Mouse (Mus musculus) stomach, embryonic 16.5 days (tissue): Measurements from ENCODE around the gene Slc37a1. TPM values are rescaled to one million over a fixed set of nuclear protein-coding genes. Genes with fewer than 3 reads are reported as not detected.
"Not testable (repeated sequence)": the region's sequence is repeated elsewhere in the genome, so short reads cannot be mapped to it uniquely, and the experiment has no call there.

Experiments
- ATAC-seq: fragments of 200-750 bp; cut with Nextera tagmentation; 2 replicates; pipeline ENCODE4 v1.8.0; 2017; ENCODE audit warnings: moderate number of reproducible peaks, moderate TSS enrichment; ENCODE audit not compliant: insufficient read depth, low FRiP score
- H3K27ac ChIP-seq: fragments of 300-500 bp; sonication (generic); 2 replicates; pipeline ENCODE4 v1.5.1; 2014; ENCODE audit warnings: low read length
- H3K27me3 ChIP-seq: fragments of 300-500 bp; sonication (generic); 2 replicates; pipeline ENCODE4 v1.6.1; 2014; ENCODE audit warnings: low read length, control low read depth, mixed read lengths; ENCODE audit not compliant: control insufficient read depth, insufficient read depth
- H3K36me3 ChIP-seq: fragments of 300-500 bp; sonication (generic); 2 replicates; pipeline ENCODE4 v1.6.1; 2014; ENCODE audit warnings: low read length; ENCODE audit not compliant: control insufficient read depth, insufficient read depth
- H3K4me1 ChIP-seq: fragments of 300-500 bp; sonication (generic); 2 replicates; pipeline ENCODE4 v1.6.1; 2014; ENCODE audit warnings: low read length, control low read depth, mixed read lengths; ENCODE audit not compliant: control insufficient read depth, insufficient read depth
- H3K4me2 ChIP-seq: fragments of 300-500 bp; sonication (generic); 2 replicates; pipeline ENCODE4 v1.6.1; 2014; ENCODE audit warnings: low read depth, low read length, mixed read lengths
- H3K4me3 ChIP-seq: fragments of 300-500 bp; sonication (generic); replicated peaks from 2 replicates; pipeline ENCODE4 v1.5.1; 2014; ENCODE audit warnings: mild to moderate bottlenecking, low read length
- H3K9ac ChIP-seq: fragments of 300-500 bp; sonication (generic); 2 replicates; pipeline ENCODE4 v1.6.1; 2014; ENCODE audit warnings: low read length
- H3K9me3 ChIP-seq: fragments of 300-500 bp; sonication (generic); replicated peaks from 2 replicates; pipeline ENCODE4 v1.6.1; 2016; ENCODE audit warnings: low read length, control low read depth; ENCODE audit not compliant: control insufficient read depth
- WGBS: fragments of 180-500 bp; shearing (Covaris S2); extraction: QIAGEN DNeasy Blood & Tissue Kit; methylation state at CpG from one replicate; pipeline ENCODE4 v1.1.7; 2014; 5-methylcytosine and 5-hydroxymethylcytosine counted together
- polyA plus RNA-seq: library from polyadenylated mRNA; unstranded; fragments of >200 nt; fragmentation: Nextera tagmentation; extraction: Ambion mirVana; gene quantifications from 2 replicates; pipeline ENCODE4 v1.2.1, GENCODE M21; 2015

The Slc37a1 gene
- polyA plus RNA-seq, 1 experiment from 2014 or later: 16.1 TPM

GRCm38 (mm10) chr17:31265171-31265572 lies 21.4 kb upstream of the Slc37a1 start:
- no peak for ATAC-seq
- no peak overlapping the region for H3K9ac ChIP-seq
- 5% methylated on average over 3 of the region's 3 CpGs for WGBS

GRCm38 (mm10) chr17:31265831-31266230 lies 20.8 kb upstream of the Slc37a1 start:
- H3K4me2 ChIP-seq: no peak overlapping the region
- H3K4me3 ChIP-seq: no peak overlapping the region
- H3K4me1 ChIP-seq: peaks cover 5% of the 10 kb centered on the region; the same call in 1 of the 2 replicates
- H3K27ac ChIP-seq: no peak overlapping the region
- no peaks in the 10 kb centered on the region for H3K36me3 ChIP-seq
- 85% methylated on average over 9 of the region's 9 CpGs for WGBS
- H3K27me3 ChIP-seq: no peaks in the 10 kb centered on the region
- H3K9ac ChIP-seq: no peak overlapping the region
- H3K9me3 ChIP-seq: no peaks in the 10 kb centered on the region
- no peak for ATAC-seq

More at GRCm38 (mm10) chr17:31265171-31265572, 21.4 kb upstream of the Slc37a1 start:
- Histone ChIP-seq H3K27me3 (no peaks in the 10 kb centered on the region), H3K27ac (no peak overlapping the region), H3K4me3 (no peak overlapping the region), H3K36me3 (no peaks in the 10 kb centered on the region), H3K4me1 (peaks cover 5% of the 10 kb centered on the region; the same call in 1 of the 2 replicates), H3K9me3 (no peaks in the 10 kb centered on the region), H3K4me2 (no peak overlapping the region)

GRCm38 (mm10) chr17:31266321-31266950 lies 20.2 kb upstream of the Slc37a1 start:
- WGBS: 71% methylated on average over 7 of the region's 7 CpGs
- H3K4me1 ChIP-seq: peaks cover 5% of the 10 kb centered on the region; the same call in 1 of the 2 replicates
- H3K36me3 ChIP-seq: no peaks in the 10 kb centered on the region
- ATAC-seq: no peak
- H3K27me3 ChIP-seq: no peaks in the 10 kb centered on the region
- H3K4me2 ChIP-seq: no peak overlapping the region
- H3K9ac ChIP-seq: no peak overlapping the region
- no peak overlapping the region for H3K4me3 ChIP-seq
- H3K27ac ChIP-seq: no peak overlapping the region
- H3K9me3 ChIP-seq: no peaks in the 10 kb centered on the region

GRCm38 (mm10) chr17:31267138-31267537 lies 19.5 kb upstream of the Slc37a1 start:
- H3K4me2 ChIP-seq: no peak overlapping the region
- H3K36me3 ChIP-seq: no peaks in the 10 kb centered on the region
- no peaks in the 10 kb centered on the region for H3K9me3 ChIP-seq
- peaks cover 5% of the 10 kb centered on the region; the same call in 1 of the 2 replicates for H3K4me1 ChIP-seq
- no peak for ATAC-seq
- no peak overlapping the region for H3K9ac ChIP-seq
- WGBS: 68% methylated on average over 4 of the region's 4 CpGs
- no peak overlapping the region for H3K4me3 ChIP-seq
- no peak overlapping the region for H3K27ac ChIP-seq
- H3K27me3 ChIP-seq: no peaks in the 10 kb centered on the region

- WGBS: 71% methylated on average over 6 of the region's 6 CpGs
- H3K9me3 ChIP-seq: no peaks in the 10 kb centered on the region
These were observed 19.0 kb upstream of the Slc37a1 start for GRCm38 (mm10) chr17:31267603-31268002.

GRCm38 (mm10) chr17:31268016-31268415 lies 18.6 kb upstream of the Slc37a1 start:
- Histone ChIP-seq H3K9ac (no peak overlapping the region), H3K27ac (no peak overlapping the region), H3K4me1 (peaks cover 5% of the 10 kb centered on the region; the same call in 1 of the 2 replicates), H3K9me3 (no peaks in the 10 kb centered on the region), H3K4me2 (no peak overlapping the region), H3K36me3 (no peaks in the 10 kb centered on the region), H3K27me3 (no peaks in the 10 kb centered on the region), H3K4me3 (no peak overlapping the region)
- 70% methylated on average over 1 of the region's 1 CpGs for WGBS
- ATAC-seq: no peak

More at GRCm38 (mm10) chr17:31267603-31268002, 19.0 kb upstream of the Slc37a1 start:
- H3K36me3 ChIP-seq: no peaks in the 10 kb centered on the region
- no peak overlapping the region for H3K4me3 ChIP-seq
- no peak overlapping the region for H3K4me2 ChIP-seq
- no peaks in the 10 kb centered on the region for H3K27me3 ChIP-seq
- no peak overlapping the region for H3K27ac ChIP-seq
- ATAC-seq: no peak
- no peak overlapping the region for H3K9ac ChIP-seq
- peaks cover 5% of the 10 kb centered on the region; the same call in 1 of the 2 replicates for H3K4me1 ChIP-seq

- Histone ChIP-seq H3K4me1 (peaks cover 2% of the 10 kb centered on the region; the same call in 1 of the 2 replicates), H3K27ac (no peak overlapping the region), H3K4me3 (no peak overlapping the region), H3K27me3 (no peaks in the 10 kb centered on the region), H3K4me2 (no peak overlapping the region), H3K9ac (no peak overlapping the region), H3K36me3 (no peaks in the 10 kb centered on the region), H3K9me3 (no peaks in the 10 kb centered on the region)
- no peak for ATAC-seq
- WGBS: 87% methylated on average over 2 of the region's 2 CpGs
These were observed 16.8 kb upstream of the Slc37a1 start for GRCm38 (mm10) chr17:31269761-31270160.

GRCm38 (mm10) chr17:31270246-31270645 lies 16.3 kb upstream of the Slc37a1 start:
- Histone ChIP-seq H3K4me1 (no peaks in the 10 kb centered on the region), H3K9me3 (no peaks in the 10 kb centered on the region), H3K27me3 (no peaks in the 10 kb centered on the region), H3K4me3 (no peak overlapping the region), H3K36me3 (no peaks in the 10 kb centered on the region), H3K4me2 (no peak overlapping the region), H3K27ac (no peak overlapping the region), H3K9ac (no peak overlapping the region)
- no peak for ATAC-seq
- 68% methylated on average over 4 of the region's 4 CpGs for WGBS

GRCm38 (mm10) chr17:31270736-31271135 lies 15.9 kb upstream of the Slc37a1 start:
- not testable (repeated sequence) for H3K4me3 ChIP-seq, H3K27ac ChIP-seq, H3K27me3 ChIP-seq, H3K4me1 ChIP-seq, H3K9ac ChIP-seq, ATAC-seq, H3K9me3 ChIP-seq, H3K36me3 ChIP-seq, H3K4me2 ChIP-seq
- WGBS: 73% methylated on average over 8 of the region's 8 CpGs
